Mouse (Mus musculus): Measurements from ENCODE around the gene Pla2g15. TPM values are rescaled to one million over a fixed set of nuclear protein-coding genes. Genes with fewer than 3 reads are reported as not detected.

Pla2g15 gene
- total and polyA plus RNA-seq, 3 experiments = 4.0 to 9.4 TPM; not detected in 1

DNA sequence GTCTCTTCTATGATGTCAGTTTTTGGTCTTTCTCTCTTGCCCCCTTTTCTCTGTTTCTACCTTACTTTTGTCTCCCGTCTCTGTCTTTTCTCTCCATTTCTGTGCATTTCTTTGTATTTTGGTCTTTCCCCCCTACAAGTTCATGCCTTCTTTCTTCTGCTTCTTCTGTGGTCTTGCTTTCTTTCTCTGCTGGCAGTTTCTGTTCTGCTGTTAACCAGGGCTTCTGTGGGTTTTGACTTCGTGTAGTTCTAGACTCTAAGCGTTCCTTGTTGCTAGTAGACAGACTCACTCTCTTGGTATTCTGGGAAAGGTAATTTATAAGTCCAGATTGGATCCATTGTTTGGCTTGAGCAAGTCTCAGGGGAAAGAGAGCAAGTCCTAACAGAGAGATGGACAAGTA, 36.2 kb downstream of the Pla2g15 start:
- Histone ChIP-seq H3K9ac (ENCODE audit: control insufficient read depth, low read depth, low read length, poor library complexity, severe bottlenecking) (no peak overlapping the region), H3K79me2 (ENCODE audit: control insufficient read depth, insufficient read depth, low read length, poor library complexity) (no peaks in the 10 kb centered on the region), H3K4me3 (ENCODE audit: control insufficient read depth in 1 of 2, insufficient read depth in 1 of 2, low read depth in 2 of 2, low read length in 2 of 2) (no peak overlapping the region), H3K36me3 (ENCODE audit: control insufficient read depth in 1 of 2, insufficient read depth in 2 of 2, low read length in 2 of 2) (peaks cover 7 to 19% of the 10 kb centered on the region in 2 experiments), H3K27me3 (ENCODE audit: control insufficient read depth in 1 of 2, insufficient read depth in 2 of 2, low read length in 2 of 2) (no peaks in the 10 kb centered on the region), H3K4me1 (ENCODE audit: control insufficient read depth in 1 of 2, insufficient read depth in 2 of 2, low read length in 2 of 2) (peaks cover 8 to 14% of the 10 kb centered on the region in 2 experiments), H3K27ac (ENCODE audit: control insufficient read depth, low read depth, low read length) (no peak overlapping the region), H3K9me3 (replicated peaks; ENCODE audit: insufficient read depth, low read length) (no peaks in the 10 kb centered on the region)
- TF ChIP-seq ETS1 (IDR thresholded peaks at IDR 0.05; ENCODE audit: low read depth, low read length) (no peak), POLR2AphosphoS5 (IDR thresholded peaks at IDR 0.05; ENCODE audit: borderline replicate concordance, low read depth, low read length) (no peak), MXI1 (IDR thresholded peaks at IDR 0.05; ENCODE audit: low read depth, low read length) (no peak), EP300 (IDR thresholded peaks at IDR 0.05; ENCODE audit: low read depth in 1 of 2, low read length in 2 of 2) (no peak), E2F4 (IDR thresholded peaks at IDR 0.05; ENCODE audit: borderline replicate concordance, low read depth, low read length) (no peak), USF1 (IDR thresholded peaks at IDR 0.05; ENCODE audit: low read depth, low read length) (no peak), CHD2 (IDR thresholded peaks at IDR 0.05; ENCODE audit: low read length) (no peak), POLR2A (IDR thresholded peaks at IDR 0.05; ENCODE audit: control insufficient read depth in 1 of 2, insufficient read depth in 1 of 2, low read depth in 1 of 2, low read length in 2 of 2, poor library complexity in 1 of 2) (no peak), GABPA (IDR thresholded peaks at IDR 0.05; ENCODE audit: low read depth, low read length) (no peak), MAFK (IDR thresholded peaks at IDR 0.05; ENCODE audit: borderline replicate concordance, low read depth, low read length) (no peak), ZC3H11A (IDR thresholded peaks at IDR 0.05; ENCODE audit: low read depth, low read length) (no peak), MAZ (IDR thresholded peaks at IDR 0.05; ENCODE audit: low read depth, low read length) (no peak), RAD21 (IDR thresholded peaks at IDR 0.05; ENCODE audit: low read depth, low read length) (no peak), HCFC1 (IDR thresholded peaks at IDR 0.05; ENCODE audit: low read depth, low read length) (no peak), MAX (IDR thresholded peaks at IDR 0.05; ENCODE audit: low read length) (no peak), USF2 (IDR thresholded peaks at IDR 0.05; ENCODE audit: borderline replicate concordance in 1 of 2, insufficient read depth in 1 of 2, low read depth in 1 of 2, low read length in 2 of 2) (no peak), ZNF384 (IDR thresholded peaks at IDR 0.05; ENCODE audit: low read depth, low read length) (no peak)
- no peak for DNase-seq (ENCODE audit: low read depth, low spot score)

DNA sequence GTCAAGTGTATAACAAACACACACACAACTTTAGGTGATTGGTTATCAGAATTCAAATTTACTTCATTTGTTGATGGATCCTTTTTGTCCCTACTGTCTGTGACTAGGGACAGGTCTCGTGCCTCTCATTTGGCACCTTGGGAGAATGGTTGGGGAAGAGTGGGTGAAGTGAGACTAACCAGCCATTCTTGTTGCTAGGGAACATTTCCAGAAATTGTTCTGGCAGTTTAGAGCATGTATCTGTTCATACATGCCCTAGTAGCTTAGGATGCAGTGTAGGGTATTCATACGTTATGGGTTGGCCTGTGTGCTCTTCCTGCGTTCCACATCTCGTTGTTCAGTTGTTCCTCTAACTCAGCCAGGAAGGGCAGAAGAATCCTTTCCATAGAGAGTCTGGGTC, 39.0 kb downstream of the Pla2g15 start:
- H3K27me3 ChIP-seq (ENCODE audit: control insufficient read depth in 1 of 2, insufficient read depth in 2 of 2, low read length in 2 of 2) = no peaks in the 10 kb centered on the region
- TF ChIP-seq SIN3A (IDR thresholded peaks at IDR 0.05; ENCODE audit: low read length) = no peak
- TF ChIP-seq GABPA (IDR thresholded peaks at IDR 0.05; ENCODE audit: low read depth, low read length) = no peak
- no peak for TF ChIP-seq POLR2AphosphoS5 (IDR thresholded peaks at IDR 0.05; ENCODE audit: borderline replicate concordance, low read depth, low read length)
- TF ChIP-seq ZC3H11A (IDR thresholded peaks at IDR 0.05; ENCODE audit: low read depth, low read length) = no peak
- no peak for TF ChIP-seq TBP (IDR thresholded peaks at IDR 0.05; ENCODE audit: low read depth, low read length)
- no peak for TF ChIP-seq CHD2 (IDR thresholded peaks at IDR 0.05; ENCODE audit: low read length)
- no peak for TF ChIP-seq USF2 (IDR thresholded peaks at IDR 0.05; ENCODE audit: borderline replicate concordance in 1 of 2, insufficient read depth in 1 of 2, low read depth in 1 of 2, low read length in 2 of 2)
- no peak for TF ChIP-seq JUND (IDR thresholded peaks at IDR 0.05; ENCODE audit: low read depth, low read length)
- TF ChIP-seq CTCF (IDR thresholded peaks at IDR 0.05 in 2 of 3, conservative IDR thresholded peaks at IDR 0.05 in 1 of 3; ENCODE audit: control insufficient read depth in 1 of 3, insufficient read depth in 1 of 3, low read depth in 2 of 3, low read length in 3 of 3, poor library complexity in 1 of 3, severe bottlenecking in 1 of 3) = no peak
- TF ChIP-seq BHLHE40 (IDR thresholded peaks at IDR 0.05; ENCODE audit: borderline replicate concordance, low read depth, low read length) = no peak
- TF ChIP-seq E2F4 (IDR thresholded peaks at IDR 0.05; ENCODE audit: borderline replicate concordance, low read depth, low read length) = no peak
- TF ChIP-seq NRF1 (IDR thresholded peaks at IDR 0.05; ENCODE audit: insufficient read depth, low read depth, low read length, poor library complexity, severe bottlenecking) = no peak
- no peak overlapping the region for H3K9ac ChIP-seq (ENCODE audit: control insufficient read depth, low read depth, low read length, poor library complexity, severe bottlenecking)
- H3K4me1 ChIP-seq (ENCODE audit: control insufficient read depth in 1 of 2, insufficient read depth in 2 of 2, low read length in 2 of 2) = peaks cover 28 to 38% of the 10 kb centered on the region in 2 experiments
- H3K36me3 ChIP-seq (ENCODE audit: control insufficient read depth in 1 of 2, insufficient read depth in 2 of 2, low read length in 2 of 2) = peaks cover 14 to 42% of the 10 kb centered on the region in 2 experiments
- no peak overlapping the region for H3K4me3 ChIP-seq (ENCODE audit: control insufficient read depth in 1 of 2, insufficient read depth in 1 of 2, low read depth in 2 of 2, low read length in 2 of 2)
- no peak for DNase-seq (ENCODE audit: low read depth, low spot score)
- no peaks in the 10 kb centered on the region for H3K79me2 ChIP-seq (ENCODE audit: control insufficient read depth, insufficient read depth, low read length, poor library complexity)
- H3K9me3 ChIP-seq (replicated peaks; ENCODE audit: insufficient read depth, low read length) = no peaks in the 10 kb centered on the region
- no peak overlapping the region for H3K27ac ChIP-seq (ENCODE audit: control insufficient read depth, low read depth, low read length)
